Mouse (Mus musculus) cerebellum, adult 11-12 months (tissue): ENCODE results near the gene Gns.

Experiments used
- DNase-seq: peaks from one replicate; pipeline ENCODE4 v3.0.0; 2022

The Gns gene

DNA sequence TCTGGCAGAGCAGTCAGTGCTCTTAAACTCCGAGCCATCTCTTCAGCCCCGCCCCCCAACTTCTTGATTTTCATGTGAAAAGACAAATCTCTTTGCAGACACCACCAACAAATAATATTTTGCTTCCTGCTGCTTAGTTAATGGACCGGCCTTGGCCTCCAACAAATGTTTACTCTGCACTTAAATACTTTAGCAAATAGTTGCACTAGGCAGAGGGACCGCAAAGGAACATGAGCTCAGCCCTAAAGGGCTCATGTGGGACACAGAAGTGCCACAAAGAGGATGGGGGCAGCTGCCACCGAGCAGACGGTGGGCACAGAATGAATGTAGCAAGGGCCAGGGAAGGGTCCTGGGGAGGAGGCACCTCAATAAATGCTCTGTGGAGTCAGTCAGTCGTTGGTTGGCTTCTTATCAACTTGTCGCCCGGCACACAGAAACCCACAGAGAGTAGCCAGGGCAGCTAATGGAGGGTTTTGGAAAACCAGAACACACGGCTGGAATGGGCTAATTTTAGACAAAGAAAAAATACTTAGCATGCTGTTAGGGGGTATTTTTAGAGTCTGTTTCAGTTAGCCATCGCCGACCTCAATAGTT lies 67.2 kb downstream of the Gns start:
- DNase-seq = no peak

DNA sequence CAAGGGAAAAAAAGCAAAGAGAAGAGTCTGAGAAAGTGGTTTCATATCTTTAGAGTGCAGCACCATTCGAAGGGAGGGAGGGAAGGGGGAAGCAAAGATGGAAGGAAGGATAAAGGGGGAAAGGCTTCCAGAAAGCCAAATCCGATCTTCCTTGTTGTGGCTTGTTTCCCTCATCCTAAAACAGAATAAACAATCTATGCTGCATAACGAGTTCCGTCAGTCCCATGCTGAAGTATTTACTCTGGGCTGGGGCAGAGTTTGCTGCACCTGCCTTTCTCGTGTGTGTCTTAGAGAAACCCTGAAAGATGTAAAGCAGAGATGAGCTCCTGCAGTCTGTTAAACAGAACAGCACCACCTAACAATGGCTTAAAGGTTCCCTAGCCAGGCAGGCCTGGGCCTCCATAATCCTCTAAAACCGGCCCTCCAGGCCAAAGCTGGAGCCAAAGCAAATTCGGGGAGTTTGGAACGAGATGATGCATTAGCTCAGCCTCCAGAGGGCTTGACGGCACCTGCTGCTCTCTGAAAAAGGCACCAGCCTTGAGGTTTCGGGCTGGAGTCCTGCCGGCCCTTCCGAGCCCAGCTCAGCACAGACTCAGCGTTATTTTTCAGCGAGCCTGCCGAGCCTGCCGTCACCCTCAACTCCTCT lies 67.9 kb downstream of the Gns start:
- peak; percentile 22 for DNase-seq

DNA sequence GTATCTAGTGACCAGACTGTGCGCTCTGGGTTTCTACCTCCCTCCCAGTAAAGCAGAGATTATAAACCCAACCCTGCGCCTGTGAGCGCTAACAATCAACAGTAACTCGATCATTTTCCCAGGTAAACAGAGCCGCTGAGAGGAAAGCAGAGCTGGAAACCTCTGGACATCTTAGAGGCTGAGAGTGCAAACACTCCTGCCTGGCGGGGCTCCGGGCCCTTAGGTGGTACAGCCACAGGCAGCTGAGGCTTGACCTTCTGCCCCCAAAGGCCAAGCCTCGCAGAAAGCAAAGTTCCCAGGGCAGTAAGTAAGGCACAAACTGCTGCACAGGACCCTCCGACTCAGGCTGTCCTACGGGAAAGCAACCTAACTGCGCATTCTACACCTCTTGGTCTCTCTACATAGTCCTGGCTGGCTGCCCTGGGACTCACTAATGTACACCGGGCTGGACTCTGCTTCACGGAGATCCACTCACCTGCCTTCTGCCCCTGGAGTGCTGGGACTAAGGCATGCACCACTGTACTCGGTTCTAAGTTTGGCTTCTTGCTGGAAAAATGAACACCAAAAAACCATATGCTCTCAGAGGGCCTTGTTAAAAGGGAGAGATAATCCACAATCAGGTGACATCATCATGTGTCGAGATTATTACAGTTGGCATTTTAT lies 69.7 kb downstream of the Gns start:
- DNase-seq = no peak

DNA sequence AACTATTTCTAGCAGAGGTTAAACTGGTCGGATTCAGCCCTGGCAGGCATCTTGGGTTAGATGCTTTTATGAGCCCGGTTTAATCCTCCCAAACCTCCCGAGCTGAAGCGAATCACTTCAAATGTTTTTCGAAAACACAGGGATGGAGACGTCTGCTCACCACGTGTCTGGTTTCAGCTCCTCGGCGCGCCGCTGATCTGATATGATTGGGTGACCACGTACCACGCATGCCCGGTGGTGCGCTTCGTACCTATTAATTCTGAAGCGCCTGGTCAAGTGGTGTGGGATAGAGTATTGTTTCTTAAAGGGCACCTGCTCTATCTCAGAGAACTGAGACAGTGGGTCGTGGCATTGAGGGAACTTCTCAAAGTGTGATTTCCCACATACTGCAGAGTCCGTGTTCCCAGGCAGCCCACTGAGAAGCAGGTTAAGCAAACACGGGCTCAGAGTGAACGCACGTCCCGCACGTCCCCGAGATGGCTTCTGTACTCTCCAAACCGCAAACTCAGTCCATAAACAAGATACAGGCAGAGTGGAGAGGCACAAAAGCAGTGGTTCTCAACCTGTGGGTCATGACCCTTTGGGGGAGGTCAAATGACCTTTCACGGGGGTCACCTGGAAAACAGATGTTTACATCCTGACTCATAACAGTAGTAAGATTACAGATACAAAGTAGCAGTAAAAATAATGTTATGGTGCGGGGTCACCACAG lies 70.8 kb downstream of the Gns start:
- DNase-seq = no peak

DNA sequence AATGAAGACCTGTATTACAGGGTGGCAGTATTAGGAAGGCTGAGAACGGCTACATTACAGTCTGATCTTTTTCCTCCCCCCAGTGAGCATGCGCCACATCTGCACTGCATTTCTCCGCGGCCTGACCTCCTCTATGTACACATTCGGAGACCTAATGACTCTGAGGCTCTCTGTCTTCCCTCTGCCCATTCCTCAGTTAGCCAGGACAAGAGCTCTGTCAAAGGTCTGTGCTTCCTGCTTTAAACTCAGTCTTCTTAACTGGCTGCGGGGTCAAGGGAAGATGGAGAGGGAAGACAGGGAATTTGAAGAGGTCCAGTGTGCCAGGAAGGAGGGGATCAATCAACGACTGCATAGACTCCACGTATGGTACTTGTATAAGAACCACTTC lies 71.4 kb downstream of the Gns start:
- DNase-seq = no peak

DNA sequence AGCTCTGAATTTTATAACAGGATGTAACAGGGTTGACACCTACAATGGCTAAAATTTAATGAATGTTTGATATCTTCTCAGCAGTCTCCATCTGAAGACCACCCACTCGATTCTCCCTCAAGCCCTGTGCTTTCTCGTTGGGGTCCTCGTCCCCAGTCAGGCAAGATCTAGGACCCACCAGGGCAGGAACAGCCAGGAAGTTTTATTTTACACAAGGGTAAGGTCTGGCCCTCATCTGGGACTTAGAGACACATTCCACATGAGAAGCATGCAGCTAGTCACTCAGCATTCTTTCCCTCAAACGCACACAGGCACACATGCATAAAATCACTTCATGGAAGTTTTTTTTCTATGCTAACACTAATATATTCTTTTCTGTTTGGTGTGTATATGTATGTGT lies 71.8 kb downstream of the Gns start:
- no peak for DNase-seq

DNA sequence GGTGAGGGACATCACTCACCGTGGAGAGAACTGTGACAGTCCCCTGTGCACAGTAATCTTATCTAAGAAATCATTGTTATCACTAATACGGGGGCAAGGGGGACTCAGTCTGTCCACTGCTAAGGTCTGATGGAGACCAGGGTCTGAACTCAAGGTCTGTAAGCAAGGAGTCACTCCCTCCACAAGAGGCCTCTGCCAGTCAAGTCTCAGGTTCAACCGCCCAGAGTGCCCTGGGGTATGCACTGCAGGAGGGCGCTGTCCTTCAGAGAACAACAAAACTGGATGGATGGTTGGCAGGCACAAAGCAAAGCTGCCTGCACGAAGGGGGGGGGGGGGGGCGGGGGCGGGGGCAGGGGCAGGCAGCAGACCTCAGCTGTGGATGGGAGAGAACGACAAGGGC lies 73.2 kb downstream of the Gns start:
- DNase-seq = no peak

DNA sequence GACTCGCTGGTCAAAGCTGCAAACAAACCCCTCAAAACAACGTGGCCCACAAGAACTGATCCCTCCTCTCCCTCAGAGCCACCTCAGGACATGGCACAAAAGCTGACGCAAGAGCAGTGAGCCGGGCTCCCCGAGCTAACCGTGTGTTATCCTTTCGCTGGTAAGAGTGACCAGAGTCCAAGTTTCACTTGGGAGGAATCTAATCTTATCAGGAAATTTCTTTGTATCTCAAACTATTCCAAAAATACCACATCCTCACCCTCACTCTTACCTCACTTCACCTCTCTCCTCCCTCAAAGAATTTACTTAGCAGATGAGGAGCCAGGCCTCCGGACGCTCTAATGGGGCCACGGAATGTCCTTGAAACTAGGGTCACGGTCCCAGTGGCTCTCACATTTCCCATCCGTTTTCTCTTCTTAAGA lies 74.4 kb downstream of the Gns start:
- DNase-seq = no peak

DNA sequence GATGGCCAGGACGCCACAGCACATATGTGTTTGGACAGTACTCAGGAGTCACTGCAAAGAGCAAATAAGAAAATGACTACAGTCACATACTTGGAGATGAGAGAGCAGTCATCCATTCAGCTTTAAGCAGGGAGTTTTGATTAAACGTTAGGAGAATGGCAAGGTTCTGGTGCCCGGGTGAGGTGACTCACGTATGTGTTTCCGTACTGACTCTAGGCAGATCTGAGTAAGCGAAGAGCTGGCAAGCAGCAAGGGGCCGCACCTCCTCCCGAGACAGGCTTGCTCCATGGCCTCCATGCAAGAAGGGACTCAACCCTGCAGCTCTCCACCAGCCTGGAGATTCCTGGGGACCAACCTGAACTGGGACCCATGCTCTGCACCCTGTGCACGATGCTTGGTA lies 78.9 kb downstream of the Gns start:
- DNase-seq = no peak

DNA sequence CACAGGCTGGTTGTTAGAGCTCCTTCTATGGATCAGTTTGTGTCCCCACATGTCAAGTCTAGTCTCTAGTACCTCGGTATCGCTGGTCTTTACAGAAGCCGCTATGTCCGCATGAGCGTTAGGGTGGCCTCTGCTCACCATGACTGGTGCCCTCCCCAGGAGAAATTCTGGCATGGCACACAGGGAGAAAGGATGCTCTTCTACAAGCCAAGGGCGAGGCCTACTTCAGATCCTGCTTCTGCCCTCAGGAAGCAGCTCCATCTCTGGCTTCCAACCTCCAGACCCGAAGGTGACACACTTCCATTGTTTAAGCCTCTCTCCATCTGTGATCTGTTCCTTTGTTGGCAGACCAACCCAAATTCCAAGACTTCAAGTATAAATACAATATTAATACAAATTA lies 79.3 kb downstream of the Gns start:
- DNase-seq = no peak

DNA sequence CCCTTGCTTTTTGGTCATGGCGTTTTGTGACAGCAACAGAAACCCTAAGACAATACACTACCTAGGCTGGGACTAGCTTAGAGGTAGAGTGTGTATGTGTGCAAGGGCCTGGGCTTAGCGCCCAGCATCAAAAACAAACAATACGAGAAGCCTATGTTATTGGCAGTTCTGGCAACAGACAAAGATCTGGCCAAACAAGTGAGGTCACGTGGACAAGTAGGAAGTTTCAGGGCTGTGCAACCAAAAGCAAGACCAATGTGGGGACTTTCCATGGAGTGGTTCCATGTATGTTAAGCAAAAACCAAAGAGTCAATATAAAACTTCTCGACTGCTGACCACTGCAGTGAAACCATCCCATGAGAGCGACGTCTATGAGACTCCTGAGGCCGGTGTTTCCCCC lies 80.9 kb downstream of the Gns start:
- no peak for DNase-seq
